Mouse (Mus musculus): ENCODE measurements at regions not wholly inside any gene's neighbourhood (a gene's known extent, or its start where the extent isn't known, plus 50 kb on each side); places are given as distances from the start of the nearest gene placed in this dataset.

GRCm38 (mm10) chr6:52102179-52102578 is 55.9 kb downstream of the Hoxa1 start:
- TF ChIP-seq CHD2 (IDR thresholded peaks at IDR 0.05; ENCODE audit: low read depth, low read length), result no peak
- no peak for TF ChIP-seq ZC3H11A (IDR thresholded peaks at IDR 0.05; ENCODE audit: borderline replicate concordance, low read depth, low read length)
- no peak for TF ChIP-seq HCFC1 (IDR thresholded peaks at IDR 0.05; ENCODE audit: borderline replicate concordance, insufficient read depth, low read length)
- TF ChIP-seq MAFK (IDR thresholded peaks at IDR 0.05; ENCODE audit: insufficient read depth, low read depth, low read length), result no peak
- TF ChIP-seq ZNF384 (IDR thresholded peaks at IDR 0.05; ENCODE audit: low read depth, low read length), result no peak
